Mouse (Mus musculus) embryo, embryonic 11 days (tissue): Measurements from ENCODE around the gene Cyp2d22.
"Not testable (repeated sequence)": the region's sequence is repeated elsewhere in the genome, so short reads cannot be mapped to it uniquely, and the experiment has no call there.

Experiments
- DNase-seq: peaks from one replicate; pipeline ENCODE4 v3.0.0-alpha.2; 2015

Gene Cyp2d22

GRCm38 (mm10) chr15:82379871-82380713 lies at the start of gene Cyp2d22:
Gene Cyp2d22 (minus strand): TSS chr15:82380260.
- DNase-seq: peak; percentile 68

DNA sequence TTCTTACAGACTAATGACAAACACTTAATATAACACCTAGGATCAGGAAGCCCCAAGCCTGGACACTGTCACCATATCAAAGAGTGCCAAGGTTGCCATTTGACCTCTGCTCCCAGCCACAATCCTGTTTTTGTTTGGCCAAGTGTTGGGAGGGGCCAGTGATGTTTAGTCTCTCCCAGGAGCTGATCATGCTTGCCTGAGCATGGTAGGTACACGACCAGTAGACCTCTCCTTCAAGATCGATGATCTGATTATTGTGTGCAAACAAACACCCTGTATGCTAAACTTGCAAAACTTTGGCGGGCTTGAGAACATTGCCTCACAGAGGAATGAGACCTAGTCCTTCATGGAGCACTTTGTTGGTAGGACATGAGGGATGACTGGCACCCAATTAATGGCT lies 43.4 kb upstream of the Cyp2d22 start:
- DNase-seq: no peak

- no peak for DNase-seq
Observed at GRCm38 (mm10) chr15:82422935-82423334, 42.9 kb upstream of the Cyp2d22 start.

DNA sequence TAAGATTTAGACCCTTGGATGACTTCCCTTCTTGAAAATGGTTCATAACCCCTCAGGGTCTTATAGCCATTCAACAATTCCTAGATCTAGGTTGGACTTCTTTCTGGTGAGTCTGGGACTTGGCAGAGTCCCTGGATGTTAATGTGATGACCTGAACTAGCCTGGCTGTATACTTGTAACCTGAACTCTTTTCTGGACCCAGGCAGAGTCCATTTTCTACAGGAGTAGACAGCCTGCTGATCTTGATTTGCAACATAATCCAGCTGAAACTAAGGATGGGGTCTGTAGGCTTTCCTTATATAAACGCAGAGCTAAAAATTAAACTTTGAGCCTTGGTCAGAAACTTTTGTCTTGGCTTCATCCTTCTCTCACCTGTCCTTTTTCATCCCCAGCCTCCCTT lies 38.6 kb upstream of the Cyp2d22 start:
- no peak for DNase-seq

- DNase-seq: peak; percentile 80
Observed at GRCm38 (mm10) chr15:82416797-82417789, 37.0 kb upstream of the Cyp2d22 start.

DNA sequence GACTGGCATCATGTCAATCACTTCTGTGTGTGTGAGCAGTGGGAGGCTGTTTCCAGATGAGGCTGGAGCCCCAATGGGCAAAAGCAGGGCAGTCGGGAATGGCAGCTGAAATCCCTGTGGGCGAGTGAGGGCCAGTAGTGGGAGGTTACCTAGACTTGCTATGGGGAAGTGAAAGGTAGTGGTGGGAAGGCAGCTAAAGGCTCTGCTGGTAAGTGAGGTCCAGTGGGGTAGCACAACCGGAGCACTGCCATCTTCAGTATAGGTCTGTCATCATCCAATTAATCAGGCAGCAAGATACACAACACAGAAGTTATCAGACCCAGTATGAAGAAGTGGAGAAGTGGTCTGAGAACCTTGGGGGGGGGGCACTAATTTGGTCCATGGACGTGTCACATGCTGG lies 27.5 kb upstream of the Cyp2d22 start:
- no peak for DNase-seq

DNA sequence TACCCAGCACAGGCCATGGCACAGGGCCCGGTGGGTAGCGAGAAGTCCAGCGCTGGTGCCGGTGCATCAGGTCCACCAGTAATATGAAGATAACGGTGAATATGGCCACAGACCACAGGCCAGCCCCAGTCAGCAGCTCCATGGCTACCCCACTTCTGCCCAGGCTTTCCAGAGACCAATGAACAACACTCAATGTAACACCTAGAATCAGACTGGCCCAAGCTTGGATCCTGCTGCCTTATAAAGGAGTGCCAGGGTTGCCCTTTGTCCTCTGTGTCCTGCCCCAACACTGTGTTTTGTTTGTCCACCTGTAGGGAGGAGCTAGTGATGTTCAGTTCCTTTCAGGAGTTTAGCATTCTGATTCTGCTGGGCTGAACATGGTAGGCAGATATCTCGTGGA lies 26.9 kb upstream of the Cyp2d22 start, which contains the start of gene Cyp2d10:
Gene Cyp2d10 (minus strand): TSS at position 215 of the 400 bp plus-strand sequence.
- no peak for DNase-seq

- DNase-seq: no peak
Observed at GRCm38 (mm10) chr15:82404163-82404562, 24.1 kb upstream of the Cyp2d22 start.

- no peak for DNase-seq
Observed at GRCm38 (mm10) chr15:82403606-82404005, 23.5 kb upstream of the Cyp2d22 start.

DNA sequence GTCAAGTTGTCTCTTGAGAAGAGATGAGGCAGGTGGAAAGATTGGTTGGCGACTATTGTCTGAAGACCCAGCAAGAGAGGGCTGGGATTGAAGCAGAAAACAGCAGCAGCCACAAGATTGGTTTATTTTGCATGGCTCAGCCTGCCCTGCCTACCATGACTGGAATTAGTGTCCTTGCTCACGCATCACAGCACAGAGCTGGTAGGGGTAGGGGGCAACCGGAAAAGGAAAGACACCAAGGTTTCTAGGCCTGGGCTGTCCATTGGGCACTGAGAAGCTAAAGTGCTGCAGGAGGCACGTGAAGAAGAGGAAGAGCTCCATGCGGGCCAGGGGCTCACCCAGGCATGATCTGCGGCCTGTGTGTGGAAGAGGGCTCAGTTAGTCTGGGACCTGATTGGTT lies 22.7 kb upstream of the Cyp2d22 start:
- DNase-seq: no peak

- no peak for DNase-seq
Observed at GRCm38 (mm10) chr15:82402106-82402505, 22.0 kb upstream of the Cyp2d22 start.

DNA sequence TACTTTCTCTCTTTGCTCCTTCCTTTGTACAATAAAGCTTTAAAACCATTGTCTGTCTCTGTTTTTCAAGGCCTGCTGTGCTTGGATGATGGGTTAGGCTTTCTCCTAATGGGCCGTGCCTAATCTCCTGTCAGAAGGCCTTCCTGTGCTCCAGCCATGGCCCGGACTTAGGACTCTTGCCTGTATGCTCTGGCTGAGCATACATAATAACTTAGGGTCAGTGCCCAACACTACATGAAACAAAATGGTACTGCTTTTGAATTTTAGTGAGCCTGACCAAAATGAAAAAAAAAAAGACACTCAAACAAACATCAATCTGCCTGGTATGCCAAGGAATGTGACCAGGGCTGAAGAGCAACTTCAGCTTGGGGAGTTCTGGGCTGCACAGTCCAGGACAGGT lies 21.5 kb upstream of the Cyp2d22 start:
- DNase-seq: peak; percentile 8

DNA sequence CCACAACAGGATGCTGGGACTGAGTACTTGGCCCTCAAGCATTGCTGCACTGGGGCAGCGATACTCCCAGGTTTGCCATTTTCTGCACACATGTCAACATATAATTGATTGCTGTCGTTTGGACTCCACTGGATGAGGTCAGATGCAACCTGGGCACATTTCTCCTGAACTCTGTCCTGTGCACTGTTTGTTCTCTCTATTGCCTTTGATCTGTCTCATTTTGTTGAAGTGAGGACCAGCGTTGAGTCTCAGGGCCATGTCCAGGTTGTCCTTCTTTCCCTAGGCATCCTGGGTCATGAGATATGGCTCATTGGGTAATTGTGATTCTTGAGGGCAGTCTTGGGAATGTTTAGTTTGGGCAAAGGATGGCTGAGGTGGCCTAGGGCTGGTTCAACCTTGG lies 15.9 kb upstream of the Cyp2d22 start:
- not testable (repeated sequence) for DNase-seq

GRCm38 (mm10) chr15:82393922-82394321 lies 13.9 kb upstream of the Cyp2d22 start, which contains the start of gene Cyp2d11:
Gene Cyp2d11 (minus strand): TSS chr15:82394022.
- DNase-seq: not testable (repeated sequence)

- DNase-seq: not testable (repeated sequence)
Observed at GRCm38 (mm10) chr15:82389916-82390315, 9.9 kb upstream of the Cyp2d22 start.

GRCm38 (mm10) chr15:82385729-82386128 lies 5.7 kb upstream of the Cyp2d22 start:
- DNase-seq: no peak

GRCm38 (mm10) chr15:82382441-82382840 lies 2.4 kb upstream of the Cyp2d22 start:
- DNase-seq: no peak

DNA sequence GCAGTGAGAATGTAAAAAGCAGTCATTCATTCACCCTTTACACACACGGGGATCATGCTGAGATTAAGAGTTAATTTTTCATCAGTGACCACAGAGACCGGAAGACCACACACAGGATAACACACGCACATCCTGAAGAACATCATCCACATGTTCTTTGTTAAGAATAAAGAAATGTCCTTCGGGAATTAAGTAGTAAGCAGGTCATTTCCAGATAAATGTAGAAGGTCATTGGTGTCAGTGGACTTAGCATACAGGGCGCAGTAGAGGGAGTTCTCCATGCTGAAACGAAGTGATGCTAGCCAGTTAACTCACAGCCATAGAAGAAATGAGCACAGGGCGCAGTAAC lies 628 bp upstream of the Cyp2d22 start:
- DNase-seq: no peak

DNA sequence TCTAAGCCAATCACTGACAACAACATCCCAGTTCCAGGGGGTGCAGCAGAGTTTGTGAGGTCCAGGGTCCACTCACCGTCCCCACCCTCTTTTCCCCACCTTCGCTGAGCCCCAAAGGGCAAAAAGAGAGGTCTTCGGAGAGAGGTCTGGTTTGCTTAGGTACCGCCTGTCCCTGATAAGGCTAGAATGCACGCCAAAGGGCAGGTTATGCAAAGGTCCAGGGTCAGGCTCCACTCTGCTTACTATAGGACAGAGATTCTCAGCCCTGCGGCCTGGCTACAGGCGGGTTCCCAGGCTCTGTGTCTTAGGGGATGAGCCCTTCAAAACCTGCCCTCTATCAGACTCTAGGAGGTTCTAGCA lies 569 bp downstream of the Cyp2d22 start:
- no peak for DNase-seq

DNA sequence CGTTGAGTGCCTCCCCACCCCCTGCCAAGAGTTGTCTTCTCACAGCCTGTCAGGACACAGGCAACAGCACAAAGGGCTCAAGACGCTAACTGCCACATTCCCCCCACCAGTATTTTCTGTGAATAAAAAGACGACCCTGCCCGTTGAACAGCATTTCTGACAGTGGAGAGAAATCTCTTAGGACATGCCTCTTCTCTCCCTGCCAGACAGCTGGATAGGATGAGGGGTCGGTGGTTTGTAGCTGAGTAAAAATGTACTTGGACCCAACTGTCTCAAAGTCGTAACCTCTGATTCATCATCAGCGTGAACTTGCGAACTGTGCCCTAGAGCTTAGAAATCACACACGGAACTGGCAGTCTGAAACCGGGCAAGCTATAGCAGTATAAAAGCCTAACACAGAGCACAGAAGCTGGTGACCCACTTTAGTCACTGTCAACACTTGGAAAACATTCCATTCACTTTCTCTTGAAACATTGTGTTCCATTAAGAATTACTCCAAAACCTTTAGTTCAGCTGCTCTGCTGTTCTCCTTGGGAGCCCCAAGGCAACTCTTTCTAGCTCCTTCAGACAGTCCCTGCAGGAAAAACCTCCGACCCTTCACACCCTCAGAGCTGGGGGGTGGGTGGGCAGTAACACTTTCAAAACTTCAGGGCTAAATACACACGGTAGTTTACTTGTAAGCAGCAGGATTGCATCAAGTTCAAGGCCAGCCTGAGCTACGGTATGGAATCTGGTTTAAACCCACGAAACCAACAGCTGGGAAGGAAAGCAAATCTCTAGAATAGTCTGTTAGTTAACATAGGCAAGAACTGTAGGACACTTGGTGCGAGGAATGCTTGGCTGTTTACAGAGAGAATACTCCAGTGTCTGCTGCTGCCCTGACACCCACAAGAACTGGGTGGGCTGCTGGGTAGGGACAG lies 1.5 kb downstream of the Cyp2d22 start:
- DNase-seq: peak; percentile 14

- DNase-seq: no peak
Observed at GRCm38 (mm10) chr15:82377701-82378100, 2.4 kb downstream of the Cyp2d22 start.

GRCm38 (mm10) chr15:82376393-82377138 lies 3.5 kb downstream of the Cyp2d22 start:
- DNase-seq: no peak
